Mouse (Mus musculus) thymus, adult 2 months (tissue): ENCODE results near the gene Mfn1.

Source experiments
- CTCF ChIP-seq: fragments of 200-500 bp; IDR thresholded peaks from 2 replicates; pipeline ENCODE4 v1.5.1; 2012; ENCODE audit warnings: mild to moderate bottlenecking, control low read depth, low read length, moderate library complexity, borderline replicate concordance; ENCODE audit not compliant: control insufficient read depth, poor library complexity, insufficient read depth; ENCODE audit errors: extremely low read depth
- POLR2A ChIP-seq: fragments of 200-500 bp; IDR thresholded peaks from 2 replicates; pipeline ENCODE4 v1.6.1; 2012; ENCODE audit warnings: mild to moderate bottlenecking, low read length, control low read depth, moderate library complexity; ENCODE audit not compliant: control insufficient read depth, poor library complexity, insufficient read depth; ENCODE audit errors: extremely low read depth

DNA sequence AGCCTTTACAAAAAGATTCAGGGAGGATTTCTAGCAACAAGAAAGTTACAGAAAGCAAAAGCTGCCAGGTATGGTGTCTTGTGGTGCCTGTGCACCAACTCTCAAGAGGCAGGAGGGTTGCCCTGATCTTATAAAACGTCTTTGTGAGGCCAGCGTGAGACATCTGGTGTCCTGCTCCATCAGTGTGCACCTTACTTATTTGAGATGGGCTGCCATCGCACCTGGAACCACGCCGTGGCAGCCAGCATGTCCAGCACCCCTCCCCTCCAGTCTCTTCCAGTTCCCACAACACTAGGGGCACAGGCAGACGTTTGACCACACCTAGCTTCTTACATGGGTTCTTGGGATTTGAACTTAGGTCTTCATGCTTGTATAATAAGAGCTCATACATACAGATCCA, 41.1 kb upstream of the Mfn1 start:
- TF ChIP-seq CTCF (no peak), POLR2A (no peak)
